Mouse (Mus musculus) stomach, postnatal 0 days (tissue): ENCODE measurements around the gene Fam69a.

ENCODE experiments used
- CTCF ChIP-seq: IDR thresholded peaks from 2 replicates; pipeline ENCODE4 v1.5.1; 2016; ENCODE audit warnings: antibody characterized with exemption, low read depth, mild to moderate bottlenecking, moderate library complexity
- EP300 ChIP-seq: optimal IDR thresholded peaks from 2 replicates; pipeline ENCODE3; 2016; ENCODE audit warnings: antibody characterized with exemption

- no peak for TF ChIP-seq CTCF
- TF ChIP-seq EP300 = no peak
Observed at GRCm38 (mm10) chr5:107933202-107933974, 53.5 kb downstream of the Fam69a start.
